Mouse (Mus musculus): Measurements from ENCODE around the gene Trappc2l.

DNA sequence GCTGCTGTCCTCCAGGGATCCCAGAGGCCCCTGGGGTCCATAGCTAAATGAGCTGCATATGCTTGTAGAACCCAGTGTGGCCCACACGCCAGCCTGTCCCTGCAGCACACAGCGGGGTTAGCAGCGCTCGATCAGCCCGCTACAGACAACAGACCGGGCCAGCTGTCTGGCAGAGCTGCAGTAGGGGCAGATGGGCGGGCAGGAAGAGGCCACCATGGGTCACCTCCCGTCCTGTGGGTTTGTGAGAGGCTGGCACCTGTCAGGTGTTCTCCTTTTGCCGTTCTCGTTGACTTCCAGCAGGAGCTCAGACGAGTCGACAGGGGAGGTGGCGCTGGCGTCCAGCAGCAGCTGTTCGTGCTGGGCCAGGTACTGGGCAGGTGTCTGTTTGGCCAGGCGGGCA is 27.2 kb downstream of the Trappc2l start:
- TF ChIP-seq CTCF (IDR thresholded peaks at IDR 0.05; ENCODE audit: borderline replicate concordance, extremely low read depth, insufficient read depth, insufficient read length) (no peak), POLR2A (IDR thresholded peaks at IDR 0.05; ENCODE audit: borderline replicate concordance, extremely low read depth, insufficient read depth, insufficient read length, poor library complexity, severe bottlenecking) (no peak)
